Mouse (Mus musculus): ENCODE data around the gene Cux2.

DNA sequence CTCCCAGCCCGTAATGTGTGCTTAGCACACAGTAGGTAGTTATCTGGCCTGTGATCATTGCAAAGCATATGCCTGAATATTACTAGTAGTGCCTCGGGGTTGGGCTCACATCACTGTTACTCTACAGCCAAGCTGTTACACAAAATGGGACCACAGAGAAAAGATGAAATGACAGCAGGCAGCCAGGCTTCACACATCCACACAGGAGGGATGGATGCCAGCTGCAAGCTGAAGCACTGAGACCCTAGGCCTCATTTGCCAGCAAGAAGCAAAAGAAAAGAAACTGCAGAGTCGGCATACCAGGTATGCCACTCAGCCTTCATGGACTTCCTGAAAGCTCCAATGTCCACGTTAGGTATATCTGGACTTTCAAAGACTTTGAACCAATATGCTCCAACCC lies 222.0 kb downstream of the Cux2 start:
- TF ChIP-seq E2F4 (IDR thresholded peaks at IDR 0.05; ENCODE audit: borderline replicate concordance, low read depth, low read length), result no peak
- TF ChIP-seq RCOR1 (IDR thresholded peaks at IDR 0.05; ENCODE audit: low read depth, low read length), result no peak
- TF ChIP-seq POLR2A (IDR thresholded peaks at IDR 0.05; ENCODE audit: control insufficient read depth in 1 of 2, insufficient read depth in 1 of 2, low read depth in 1 of 2, low read length in 2 of 2, poor library complexity in 1 of 2), result no peak
- no peak for TF ChIP-seq CTCF (IDR thresholded peaks at IDR 0.05 in 2 of 3, conservative IDR thresholded peaks at IDR 0.05 in 1 of 3; ENCODE audit: control insufficient read depth in 1 of 3, insufficient read depth in 1 of 3, low read depth in 2 of 3, low read length in 3 of 3, poor library complexity in 1 of 3, severe bottlenecking in 1 of 3)
- TF ChIP-seq GABPA (IDR thresholded peaks at IDR 0.05; ENCODE audit: low read depth, low read length), result no peak
- TF ChIP-seq JUND (IDR thresholded peaks at IDR 0.05; ENCODE audit: low read depth, low read length), result no peak
- TF ChIP-seq EP300 (IDR thresholded peaks at IDR 0.05; ENCODE audit: low read depth in 1 of 2, low read length in 2 of 2), result no peak
- TF ChIP-seq ZMIZ1 (IDR thresholded peaks at IDR 0.05; ENCODE audit: low read depth, low read length), result no peak
- TF ChIP-seq USF1 (IDR thresholded peaks at IDR 0.05; ENCODE audit: low read depth, low read length), result no peak
